Mouse (Mus musculus): ENCODE measurements around the gene Hibch.
"Not testable (repeated sequence)": the region's sequence is repeated elsewhere in the genome, so short reads cannot be mapped to it uniquely, and the experiment has no call there.

Hibch gene

GRCm38 (mm10) chr1:52909783-52910182, 65.1 kb downstream of the Hibch start:
- no peak for DNase-seq

GRCm38 (mm10) chr1:52916655-52917054, 71.9 kb downstream of the Hibch start:
- no peak for DNase-seq

GRCm38 (mm10) chr1:52918897-52919296, 74.2 kb downstream of the Hibch start:
- DNase-seq, result not testable (repeated sequence)

GRCm38 (mm10) chr1:52924482-52924881, 79.8 kb downstream of the Hibch start:
- not testable (repeated sequence) for DNase-seq

GRCm38 (mm10) chr1:52934494-52934893, 89.8 kb downstream of the Hibch start:
- DNase-seq, result no peak

- no peak for DNase-seq
These were observed 94.3 kb downstream of the Hibch start for GRCm38 (mm10) chr1:52939021-52939420.

GRCm38 (mm10) chr1:52947895-52948294, 103.2 kb downstream of the Hibch start:
- no peak for DNase-seq

- DNase-seq, result no peak
These were observed 106.6 kb downstream of the Hibch start for GRCm38 (mm10) chr1:52951146-52951868.

GRCm38 (mm10) chr1:52952143-52952542, 107.4 kb downstream of the Hibch start:
- DNase-seq, result no peak

- peak; percentile 55 for DNase-seq
These were observed 108.0 kb downstream of the Hibch start for GRCm38 (mm10) chr1:52952551-52953397.

GRCm38 (mm10) chr1:52953548-52953947, 108.8 kb downstream of the Hibch start:
- DNase-seq, result no peak

- DNase-seq, result no peak
These were observed 109.7 kb downstream of the Hibch start for GRCm38 (mm10) chr1:52954456-52954855.

- DNase-seq, result peak; percentile 83
These were observed 110.4 kb downstream of the Hibch start for GRCm38 (mm10) chr1:52955102-52955501.

GRCm38 (mm10) chr1:52956746-52957145, 112.0 kb downstream of the Hibch start:
- DNase-seq, result no peak

- no peak for DNase-seq
These were observed 115.5 kb downstream of the Hibch start for GRCm38 (mm10) chr1:52960191-52960590.

- DNase-seq, result no peak
These were observed 118.4 kb downstream of the Hibch start for GRCm38 (mm10) chr1:52963097-52963496.

- DNase-seq, result peak; percentile 26
These were observed 119.9 kb downstream of the Hibch start for GRCm38 (mm10) chr1:52964581-52964980.

Measured in thymus, postnatal 4 days (tissue).